Mouse (Mus musculus) myocyte (in vitro differentiated cells): Measurements from ENCODE around the gene Scpep1. TPM values are rescaled to one million over a fixed set of nuclear protein-coding genes. Genes with fewer than 3 reads are reported as not detected.

ENCODE experiments used
- H3K27me3 ChIP-seq: one replicate; pipeline ENCODE4 v1.6.1; 2011; ENCODE audit not compliant: control insufficient read depth, insufficient read depth, insufficient read length
- H3K36me3 ChIP-seq: one replicate; pipeline ENCODE4 v1.6.1; 2011; ENCODE audit not compliant: control insufficient read depth, insufficient read depth
- H3K4me2 ChIP-seq: one replicate; pipeline ENCODE4 v1.6.1; 2011; ENCODE audit warnings: low read depth, control low read depth
- H3K4me3 ChIP-seq: one replicate; pipeline ENCODE4 v1.5.1; 2011; ENCODE audit warnings: mild to moderate bottlenecking, control low read depth, moderate library complexity
- H3K79me2 ChIP-seq: one replicate; pipeline ENCODE4 v1.6.1; 2011; ENCODE audit not compliant: control insufficient read depth, insufficient read depth
- H3ac ChIP-seq: one replicate; pipeline ENCODE4 v1.6.1; 2011; ENCODE audit not compliant: control insufficient read depth, insufficient read length
- CEBPB ChIP-seq: IDR thresholded peaks from 2 replicates; pipeline ENCODE4 v1.6.1; 2011; ENCODE audit warnings: mild to moderate bottlenecking, moderate library complexity; ENCODE audit not compliant: poor library complexity, insufficient read depth, severe bottlenecking
- E2F4 ChIP-seq: IDR thresholded peaks from one replicate; pipeline ENCODE4 v1.6.1; 2011; ENCODE audit warnings: mild to moderate bottlenecking, control low read depth, moderate library complexity; ENCODE audit not compliant: insufficient read depth
- MAX ChIP-seq: IDR thresholded peaks from one replicate; pipeline ENCODE4 v1.6.1; 2011; ENCODE audit warnings: low read depth, mild to moderate bottlenecking, control low read depth
- MYOD1 ChIP-seq, 3 experiments: IDR thresholded peaks; one replicate each; pipeline ENCODE4 v1.6.1; 2011; ENCODE audit warnings: control low read depth in 2 of 3, low read depth in 2 of 3, mild to moderate bottlenecking in 2 of 3, moderate library complexity in 1 of 3; ENCODE audit not compliant: insufficient read length in 2 of 3, control insufficient read depth in 1 of 3
- MYOG ChIP-seq, 3 experiments: IDR thresholded peaks; one replicate each; pipeline ENCODE4 v1.6.1; 2011; ENCODE audit warnings: control low read depth in 2 of 3, low read depth in 2 of 3, mild to moderate bottlenecking in 2 of 3; ENCODE audit not compliant: insufficient read length in 2 of 3, control insufficient read depth in 1 of 3, insufficient read depth in 1 of 3
- POLR2A ChIP-seq: IDR thresholded peaks from one replicate; pipeline ENCODE4 v1.6.1; 2011; ENCODE audit warnings: low read depth, mild to moderate bottlenecking, control low read depth, moderate library complexity; ENCODE audit not compliant: insufficient read length
- POLR2AphosphoS2 ChIP-seq: IDR thresholded peaks from one replicate; pipeline ENCODE4 v1.6.1; 2011; ENCODE audit warnings: low read depth, control low read depth; ENCODE audit not compliant: insufficient read length
- REST ChIP-seq: IDR thresholded peaks from one replicate; pipeline ENCODE4 v1.6.1; 2011; ENCODE audit warnings: mild to moderate bottlenecking, control low read depth, moderate library complexity; ENCODE audit not compliant: insufficient read depth, insufficient read length
- SRF ChIP-seq: IDR thresholded peaks from one replicate; pipeline ENCODE4 v1.6.1; 2011; ENCODE audit warnings: low read depth; ENCODE audit not compliant: control insufficient read depth, insufficient read length
- TCF12 ChIP-seq: IDR thresholded peaks from one replicate; pipeline ENCODE4 v1.6.1; 2011; ENCODE audit warnings: mild to moderate bottlenecking, control low read depth; ENCODE audit not compliant: poor library complexity, insufficient read depth, severe bottlenecking
- TCF3 ChIP-seq: IDR thresholded peaks from one replicate; pipeline ENCODE4 v1.6.1; 2011; ENCODE audit warnings: low read depth, control low read depth; ENCODE audit not compliant: insufficient read length
- USF1 ChIP-seq: IDR thresholded peaks from one replicate; pipeline ENCODE4 v1.6.1; 2011; ENCODE audit warnings: low read depth, mild to moderate bottlenecking, control low read depth, moderate library complexity
- polyA plus RNA-seq: library from polyadenylated mRNA; unstranded; fragments of >200 nt; fragmentation: generic; extraction: Trizol; gene quantifications from one replicate; pipeline ENCODE4 v1.2.1, GENCODE M21; 2012; ENCODE audit warnings: missing spikeins

Scpep1 gene
- polyA plus RNA-seq, 1 experiment: 172 TPM

DNA sequence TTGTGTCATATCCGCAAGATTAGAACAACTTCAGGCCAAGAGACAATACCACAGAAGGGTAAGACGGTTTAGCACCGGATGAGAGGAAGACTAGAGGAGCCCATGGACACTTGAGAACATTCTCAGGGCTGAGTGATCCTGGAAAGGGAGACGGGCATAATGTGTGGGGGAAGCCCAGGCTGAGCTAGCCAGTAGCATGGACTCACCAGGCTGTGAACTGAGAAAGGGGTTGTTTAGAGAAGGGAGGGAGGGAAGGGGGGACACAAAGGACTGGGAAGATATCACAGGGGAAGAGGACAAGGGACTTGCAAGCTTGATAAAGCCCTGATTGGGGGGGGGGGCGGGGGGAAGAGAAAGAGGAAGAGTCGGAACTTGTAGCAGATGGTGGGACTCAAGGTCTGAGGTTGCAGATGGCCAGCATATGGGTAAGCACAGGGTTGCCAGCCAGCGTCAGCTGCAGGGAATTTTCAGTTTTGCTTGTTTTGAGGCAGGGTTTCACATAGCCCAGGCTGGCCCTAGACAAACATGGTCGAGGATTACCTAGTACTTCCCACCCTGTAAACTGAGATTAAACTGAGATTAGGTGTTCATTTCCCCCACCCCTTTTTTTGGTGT lies 9.2 kb downstream of the Scpep1 start:
- Histone ChIP-seq H3ac (no peak overlapping the region), H3K36me3 (peaks cover 16% of the 10 kb centered on the region)
- TF ChIP-seq E2F4 (no peak), REST (no peak), MYOG (IDR thresholded peaks at IDR 0.05; ENCODE audit: control insufficient read depth in 1 of 3, insufficient read depth in 1 of 3, insufficient read length in 2 of 3, low read depth in 2 of 3) (no peak), CEBPB (no peak), SRF (no peak), TCF3 (no peak), TCF12 (no peak), POLR2AphosphoS2 (no peak), MAX (no peak), USF1 (no peak), POLR2A (no peak), MYOD1 (IDR thresholded peaks at IDR 0.05; ENCODE audit: control insufficient read depth in 1 of 3, insufficient read length in 2 of 3, low read depth in 2 of 3) (no peak)

DNA sequence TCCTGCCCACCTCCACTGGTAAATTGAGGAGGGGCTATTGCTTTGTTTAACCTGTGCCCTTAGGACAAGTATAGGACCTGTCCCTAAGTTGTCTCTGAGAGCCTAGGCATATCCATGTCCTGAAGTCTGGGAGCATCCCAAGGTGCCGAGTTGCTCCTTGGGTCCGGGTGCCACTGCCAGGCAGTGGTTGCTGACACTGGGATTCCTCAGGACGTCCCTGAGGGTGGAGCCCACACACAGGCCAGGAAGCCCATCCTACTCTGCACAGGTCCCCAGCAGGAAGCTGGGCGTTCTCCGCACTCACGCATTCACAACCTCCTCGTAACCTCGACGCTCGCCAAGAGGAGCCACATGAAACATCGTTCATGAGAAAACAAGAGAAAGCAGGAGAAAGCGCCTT lies 13.8 kb downstream of the Scpep1 start:
- TF ChIP-seq MYOG (IDR thresholded peaks at IDR 0.05; ENCODE audit: control insufficient read depth in 1 of 3, insufficient read depth in 1 of 3, insufficient read length in 2 of 3, low read depth in 2 of 3): no peak
- TF ChIP-seq E2F4: no peak
- TF ChIP-seq POLR2A: no peak
- TF ChIP-seq SRF: no peak
- no peak for TF ChIP-seq TCF3
- no peak for TF ChIP-seq MYOD1 (IDR thresholded peaks at IDR 0.05; ENCODE audit: control insufficient read depth in 1 of 3, insufficient read length in 2 of 3, low read depth in 2 of 3)
- Histone ChIP-seq H3K4me3 (no peak overlapping the region), H3K36me3 (peaks cover 26% of the 10 kb centered on the region), H3K79me2 (no peaks in the 10 kb centered on the region), H3K4me2 (no peak overlapping the region), H3ac (no peak overlapping the region), H3K27me3 (no peaks in the 10 kb centered on the region)

More for the DNA sequence above, 9.2 kb downstream of the Scpep1 start:
- Histone ChIP-seq H3K4me3 (no peak overlapping the region), H3K4me2 (no peak overlapping the region), H3K27me3 (no peaks in the 10 kb centered on the region), H3K79me2 (peaks cover 12% of the 10 kb centered on the region)

DNA sequence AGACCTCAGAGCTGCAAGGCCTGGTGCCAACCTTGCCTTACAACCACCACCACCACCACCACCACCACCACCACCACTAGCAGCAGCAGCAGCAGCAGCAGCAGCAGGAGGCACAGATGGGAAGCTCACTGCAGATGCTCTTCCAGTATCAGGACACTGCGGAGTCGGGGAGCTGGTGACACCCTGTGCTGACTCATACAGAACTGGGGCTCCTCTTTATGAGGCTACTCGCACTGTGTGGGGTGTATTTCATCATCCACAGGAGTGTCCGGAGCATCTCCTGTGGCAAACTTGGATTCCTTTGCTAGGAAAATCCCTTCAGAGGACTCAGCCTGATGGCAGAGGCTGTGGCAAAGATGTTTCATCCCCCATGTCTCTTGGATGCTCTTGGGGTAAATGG lies 15.6 kb downstream of the Scpep1 start:
- Histone ChIP-seq H3K36me3 (peaks cover 26% of the 10 kb centered on the region), H3ac (no peak overlapping the region), H3K27me3 (no peaks in the 10 kb centered on the region), H3K4me2 (no peak overlapping the region), H3K4me3 (no peak overlapping the region), H3K79me2 (no peaks in the 10 kb centered on the region)
- TF ChIP-seq CEBPB (peak; percentile 81; the same call in 1 of the 2 replicates), MAX (no peak), E2F4 (no peak)

- Histone ChIP-seq H3K79me2 (no peaks in the 10 kb centered on the region), H3K27me3 (no peaks in the 10 kb centered on the region), H3K4me2 (no peak overlapping the region), H3K36me3 (peaks cover 19% of the 10 kb centered on the region), H3K4me3 (no peak overlapping the region), H3ac (no peak overlapping the region)
- TF ChIP-seq REST: no peak
- no peak for TF ChIP-seq TCF12
- TF ChIP-seq MAX: no peak
- no peak for TF ChIP-seq POLR2AphosphoS2
- no peak for TF ChIP-seq POLR2A
- no peak for TF ChIP-seq E2F4
- no peak for TF ChIP-seq TCF3
- no peak for TF ChIP-seq MYOD1 (IDR thresholded peaks at IDR 0.05; ENCODE audit: control insufficient read depth in 1 of 3, insufficient read length in 2 of 3, low read depth in 2 of 3)
- TF ChIP-seq SRF: no peak
- no peak for TF ChIP-seq USF1
- TF ChIP-seq CEBPB: no peak
- TF ChIP-seq MYOG (IDR thresholded peaks at IDR 0.05; ENCODE audit: control insufficient read depth in 1 of 3, insufficient read depth in 1 of 3, insufficient read length in 2 of 3, low read depth in 2 of 3): no peak
These were observed 16.5 kb downstream of the Scpep1 start for GRCm38 (mm10) chr11:88938770-88939169.

DNA sequence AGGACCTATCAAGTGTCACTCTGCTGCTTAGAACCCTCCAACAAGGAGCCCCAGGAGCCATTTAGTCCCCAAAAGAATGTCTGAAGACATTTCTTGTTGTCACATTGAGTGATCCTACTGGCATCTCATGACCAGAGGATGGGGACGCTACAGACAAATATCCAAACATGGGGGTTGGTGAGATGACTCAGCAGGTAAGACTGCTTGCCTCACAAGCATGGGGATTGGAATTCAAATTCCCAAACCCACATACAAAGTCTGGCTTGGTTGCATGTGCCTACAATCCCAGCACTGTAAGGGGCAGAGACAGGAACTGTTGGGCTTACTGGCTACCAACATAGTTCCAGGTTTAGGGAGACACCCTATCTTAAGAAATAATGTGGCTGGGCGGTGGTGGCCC lies 17.4 kb downstream of the Scpep1 start:
- peaks cover 22% of the 10 kb centered on the region for H3K36me3 ChIP-seq
- no peak overlapping the region for H3ac ChIP-seq
- no peak for TF ChIP-seq SRF
- TF ChIP-seq TCF3: no peak
- no peak for TF ChIP-seq MYOG (IDR thresholded peaks at IDR 0.05; ENCODE audit: control insufficient read depth in 1 of 3, insufficient read depth in 1 of 3, insufficient read length in 2 of 3, low read depth in 2 of 3)
- TF ChIP-seq MAX: no peak
- TF ChIP-seq POLR2A: no peak
- no peak for TF ChIP-seq E2F4
- no peak for TF ChIP-seq USF1
- TF ChIP-seq TCF12: no peak
- TF ChIP-seq CEBPB: no peak
- no peak for TF ChIP-seq MYOD1 (IDR thresholded peaks at IDR 0.05; ENCODE audit: control insufficient read depth in 1 of 3, insufficient read length in 2 of 3, low read depth in 2 of 3)
- no peak for TF ChIP-seq REST
- H3K4me2 ChIP-seq: no peak overlapping the region
- H3K27me3 ChIP-seq: no peaks in the 10 kb centered on the region
- no peaks in the 10 kb centered on the region for H3K79me2 ChIP-seq
- H3K4me3 ChIP-seq: no peak overlapping the region
